Mouse (Mus musculus) forebrain, embryonic 11.5 days (tissue): Measurements from ENCODE around the gene Nrip2. TPM values are rescaled to one million over a fixed set of nuclear protein-coding genes. Genes with fewer than 3 reads are reported as not detected.
"Not testable (repeated sequence)": the region's sequence is repeated elsewhere in the genome, so short reads cannot be mapped to it uniquely, and the experiment has no call there.

ENCODE experiments used
- ATAC-seq: fragments of 200-750 bp; cut with Nextera tagmentation; replicated peaks from 2 replicates; pipeline ENCODE4 v1.8.0; 2017; ENCODE audit warnings: moderate TSS enrichment; ENCODE audit not compliant: low FRiP score
- DNase-seq: peaks from one replicate; pipeline ENCODE4 v3.0.0-alpha.2; 2017; ENCODE audit warnings: low spot score
- H3K27ac ChIP-seq: fragments of 300-500 bp; sonication (generic); 2 replicates; pipeline ENCODE4 v1.5.1; 2014; ENCODE audit warnings: low read depth, low read length
- H3K27me3 ChIP-seq: fragments of 300-500 bp; sonication (generic); 2 replicates; pipeline ENCODE4 v1.6.1; 2014; ENCODE audit warnings: mild to moderate bottlenecking, low read length, mixed read lengths; ENCODE audit not compliant: control insufficient read depth, insufficient read depth
- H3K36me3 ChIP-seq: fragments of 300-500 bp; sonication (generic); 2 replicates; pipeline ENCODE4 v1.6.1; 2014; ENCODE audit warnings: mild to moderate bottlenecking, low read length, moderate library complexity, mixed read lengths; ENCODE audit not compliant: control insufficient read depth, insufficient read depth
- H3K4me1 ChIP-seq: fragments of 300-500 bp; sonication (generic); replicated peaks from 2 replicates; pipeline ENCODE4 v1.6.1; 2014; ENCODE audit warnings: low read length, mixed read lengths; ENCODE audit not compliant: control insufficient read depth, insufficient read depth
- H3K4me2 ChIP-seq: fragments of 300-500 bp; sonication (generic); 2 replicates; pipeline ENCODE4 v1.6.1; 2014; ENCODE audit warnings: low read depth, mild to moderate bottlenecking, low read length, moderate library complexity, mixed read lengths; ENCODE audit not compliant: severe bottlenecking
- H3K4me3 ChIP-seq: fragments of 300-500 bp; sonication (generic); 2 replicates; pipeline ENCODE4 v1.5.1; 2014; ENCODE audit warnings: low read depth, low read length
- H3K9ac ChIP-seq: fragments of 300-500 bp; sonication (generic); 2 replicates; pipeline ENCODE4 v1.6.1; 2014; ENCODE audit warnings: low read length
- H3K9me3 ChIP-seq: fragments of 300-500 bp; sonication (generic); 2 replicates; pipeline ENCODE4 v1.6.1; 2016; ENCODE audit warnings: low read length, mixed read lengths; ENCODE audit not compliant: control insufficient read depth
- WGBS: fragments of 180-500 bp; shearing (Covaris S2); extraction: QIAGEN DNeasy Blood & Tissue Kit; methylation state at CpG from one replicate; pipeline ENCODE4 v1.1.7; 2014; 5-methylcytosine and 5-hydroxymethylcytosine counted together
- polyA plus RNA-seq: library from polyadenylated mRNA; unstranded; fragments of >200 nt; fragmentation: Nextera tagmentation; extraction: Ambion mirVana; gene quantifications from 2 replicates; pipeline ENCODE4 v1.2.1, GENCODE M21; 2014

The Nrip2 gene
- polyA plus RNA-seq, 1 experiment from 2014 or later: 2.7 TPM

DNA sequence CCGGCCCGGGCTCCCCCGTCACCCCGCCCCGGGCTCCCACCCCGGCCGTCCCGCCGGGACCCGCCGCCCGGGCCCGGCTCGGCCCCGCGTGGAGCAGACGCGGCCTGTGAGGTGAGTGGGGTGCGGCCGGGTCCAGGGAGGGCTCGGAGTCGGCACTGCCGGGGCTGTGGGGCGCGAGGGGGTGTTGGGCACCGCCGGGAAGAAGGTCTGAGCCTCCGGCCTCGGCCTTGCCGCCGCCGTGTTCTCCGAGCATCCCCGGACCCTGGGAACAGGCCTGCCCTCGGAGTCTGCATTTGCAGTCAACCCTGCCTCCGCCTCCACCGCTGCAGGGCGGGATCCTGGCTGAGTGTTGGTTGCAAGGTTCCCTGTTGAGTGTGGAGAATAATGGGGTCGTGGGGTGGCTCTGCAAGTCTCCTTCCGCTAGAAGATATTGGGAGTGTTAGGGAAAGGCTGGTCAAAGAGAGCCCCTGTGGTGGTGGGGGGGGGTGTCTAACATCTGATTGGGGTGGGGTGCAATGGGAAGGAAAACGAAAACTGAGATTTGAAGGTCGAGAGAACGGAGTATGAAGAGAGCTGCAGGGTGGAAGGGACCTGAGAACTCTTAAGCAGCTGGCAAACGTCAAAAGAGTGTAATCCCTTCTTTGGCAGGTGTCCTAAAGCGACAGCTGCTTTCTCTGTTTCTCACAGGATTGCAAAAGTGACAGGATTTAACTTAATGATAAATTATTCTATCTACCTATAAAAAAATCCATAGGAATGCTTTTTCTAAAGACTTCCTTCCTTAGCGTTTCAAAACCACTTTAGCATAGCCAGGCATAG, 35.9 kb upstream of the Nrip2 start:
- ATAC-seq (no peak; the same call in 1 of the 2 replicates), DNase-seq (no peak)
- Histone ChIP-seq H3K4me2 (peak overlapping the region; percentile 58), H3K36me3 (peaks cover 6% of the 10 kb centered on the region), H3K9me3 (no peaks in the 10 kb centered on the region), H3K9ac (peak overlapping the region; percentile 95), H3K27me3 (no peaks in the 10 kb centered on the region), H3K4me3 (peak overlapping the region; percentile 94), H3K4me1 (peaks cover 8% of the 10 kb centered on the region), H3K27ac (peak overlapping the region; percentile 91)
- WGBS: 2% methylated on average over 46 of the region's 46 CpGs

DNA sequence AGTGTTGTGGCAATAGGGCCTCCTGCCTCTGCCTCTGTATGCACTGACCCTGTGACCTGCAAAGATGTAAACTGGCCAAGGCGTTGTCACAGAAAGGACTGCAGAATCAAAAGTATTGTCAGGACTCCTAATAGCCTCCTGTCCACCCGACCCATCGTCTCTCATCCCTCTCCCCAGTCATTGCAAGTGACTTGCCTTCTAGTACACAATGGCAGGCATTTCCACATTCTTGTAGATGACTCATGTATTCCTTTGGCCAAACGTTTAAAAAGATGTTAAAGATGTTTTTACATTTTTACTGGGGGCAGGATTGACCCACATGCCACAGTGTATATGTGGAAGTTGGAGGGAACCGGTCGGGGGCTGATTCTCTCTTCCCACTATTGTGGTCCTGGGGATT, 34.4 kb upstream of the Nrip2 start:
- DNase-seq (no peak), ATAC-seq (no peak)
- Histone ChIP-seq H3K9ac (no peak overlapping the region; the same call in 1 of the 2 replicates), H3K9me3 (no peaks in the 10 kb centered on the region), H3K4me1 (peaks cover 8% of the 10 kb centered on the region), H3K36me3 (peaks cover 13% of the 10 kb centered on the region), H3K4me2 (0 out of 2 replicates have a peak overlapping the region, but pooled peaks have one; percentile 3), H3K27me3 (no peaks in the 10 kb centered on the region), H3K27ac (no peak overlapping the region), H3K4me3 (no peak overlapping the region)
- WGBS: 85% methylated on average over 6 of the region's 6 CpGs

DNA sequence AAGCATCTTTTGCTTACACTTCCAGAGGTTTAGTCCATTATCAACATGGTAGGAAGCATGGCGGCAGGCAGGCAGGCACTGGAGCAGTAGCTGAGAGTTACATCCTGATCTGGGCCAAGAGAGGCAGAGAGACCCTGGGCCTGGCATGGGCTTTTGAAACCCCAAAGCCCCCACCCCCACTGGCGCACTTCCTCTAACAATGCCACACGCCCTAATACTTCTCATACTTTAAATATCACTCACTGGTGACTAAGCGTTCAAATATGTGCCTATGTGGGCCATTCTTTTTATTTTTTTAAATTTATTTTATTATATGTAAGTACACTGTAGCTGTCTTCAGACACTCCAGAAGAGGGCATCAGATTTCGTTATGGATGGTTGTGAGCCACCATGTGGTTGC, 32.6 kb upstream of the Nrip2 start:
- ATAC-seq (no peak), DNase-seq (no peak)
- Histone ChIP-seq H3K9ac (no peak overlapping the region), H3K27ac (no peak overlapping the region), H3K27me3 (no peaks in the 10 kb centered on the region), H3K9me3 (no peaks in the 10 kb centered on the region), H3K4me2 (no peak overlapping the region), H3K4me3 (no peak overlapping the region), H3K4me1 (peaks cover 3% of the 10 kb centered on the region; the same call in 1 of the 2 replicates), H3K36me3 (peaks cover 25% of the 10 kb centered on the region)
- WGBS: 94% methylated on average over 5 of the region's 5 CpGs

- Histone ChIP-seq H3K27me3 (no peaks in the 10 kb centered on the region), H3K36me3 (peaks cover 45% of the 10 kb centered on the region), H3K9me3 (no peaks in the 10 kb centered on the region), H3K9ac (no peak overlapping the region), H3K4me2 (no peak overlapping the region), H3K4me1 (peaks cover 6% of the 10 kb centered on the region; the same call in 1 of the 2 replicates), H3K27ac (no peak overlapping the region), H3K4me3 (no peak overlapping the region)
- no peak for ATAC-seq
- DNase-seq: no peak
- WGBS: 94% methylated on average over 5 of the region's 5 CpGs
Measured at GRCm38 (mm10) chr6:128370040-128370439, 29.1 kb upstream of the Nrip2 start.

- 20% methylated on average over 6 of the region's 6 CpGs for WGBS
- H3K4me3 ChIP-seq: no peak within 1 kb of the TSS
- no peak within 1 kb of the TSS for H3K27ac ChIP-seq
- H3K4me2 ChIP-seq: no peak within 1 kb of the TSS
- DNase-seq (peak; percentile 64), ATAC-seq (peak; percentile 79)
- H3K4me1 ChIP-seq: peaks cover 7% of the 10 kb centered on the region; the same call in 1 of the 2 replicates
- H3K27me3 ChIP-seq: no peaks in the 10 kb centered on the region
- H3K9me3 ChIP-seq: no peaks in the 10 kb centered on the region
- H3K36me3 ChIP-seq: peaks cover 30% of the 10 kb centered on the region
- H3K9ac ChIP-seq: no peak within 1 kb of the TSS
Measured at GRCm38 (mm10) chr6:128375192-128375591, 23.9 kb upstream of the Nrip2 start, which contains the start of the genes Tex52 and Gm44596. Tex52 (plus strand) TSS chr6:128375456. Gm44596 (plus strand) TSS chr6:128375503.

DNA sequence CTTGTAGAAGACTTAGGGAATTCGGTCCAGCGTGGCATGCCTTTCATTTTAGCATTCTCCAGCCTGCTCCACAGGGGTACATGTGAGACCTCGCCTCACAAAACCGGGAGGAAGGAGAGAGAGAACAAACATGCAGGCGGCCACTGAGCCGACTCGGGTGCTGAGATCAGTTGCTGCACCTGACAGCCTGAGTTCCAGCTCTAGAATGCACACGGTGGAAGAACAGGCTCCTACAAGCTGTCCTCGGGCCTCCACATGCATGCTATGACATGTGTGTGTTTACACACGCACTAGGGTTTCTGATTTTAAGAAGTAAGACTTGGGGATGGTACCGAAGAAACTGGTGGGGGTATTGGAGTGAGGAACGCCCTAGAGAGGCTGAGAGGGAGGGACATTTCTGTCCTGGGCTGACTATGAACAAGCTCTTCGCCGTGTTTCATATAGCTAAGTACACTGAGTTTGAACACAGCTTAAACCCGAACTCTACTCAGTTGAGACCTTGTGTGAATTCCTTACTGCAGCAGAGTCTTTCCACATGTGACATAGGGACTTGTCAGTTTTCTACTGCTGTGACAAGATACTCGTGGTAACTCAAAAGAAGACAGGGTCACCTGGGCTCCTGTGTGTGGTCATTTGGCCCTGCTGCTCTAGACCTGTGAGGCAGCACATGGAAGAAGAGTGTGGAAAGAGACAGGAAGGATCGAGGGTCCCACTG, 22.6 kb upstream of the Nrip2 start:
- DNase-seq (no peak), ATAC-seq (no peak)
- H3K27me3 ChIP-seq: no peaks in the 10 kb centered on the region
- no peak overlapping the region for H3K4me2 ChIP-seq
- H3K9ac ChIP-seq: no peak overlapping the region
- no peak overlapping the region for H3K4me3 ChIP-seq
- H3K36me3 ChIP-seq: peaks cover 19% of the 10 kb centered on the region
- WGBS: 92% methylated on average over 17 of the region's 17 CpGs
- H3K4me1 ChIP-seq: peaks cover 7% of the 10 kb centered on the region; the same call in 1 of the 2 replicates
- H3K27ac ChIP-seq: no peak overlapping the region
- no peaks in the 10 kb centered on the region for H3K9me3 ChIP-seq

DNA sequence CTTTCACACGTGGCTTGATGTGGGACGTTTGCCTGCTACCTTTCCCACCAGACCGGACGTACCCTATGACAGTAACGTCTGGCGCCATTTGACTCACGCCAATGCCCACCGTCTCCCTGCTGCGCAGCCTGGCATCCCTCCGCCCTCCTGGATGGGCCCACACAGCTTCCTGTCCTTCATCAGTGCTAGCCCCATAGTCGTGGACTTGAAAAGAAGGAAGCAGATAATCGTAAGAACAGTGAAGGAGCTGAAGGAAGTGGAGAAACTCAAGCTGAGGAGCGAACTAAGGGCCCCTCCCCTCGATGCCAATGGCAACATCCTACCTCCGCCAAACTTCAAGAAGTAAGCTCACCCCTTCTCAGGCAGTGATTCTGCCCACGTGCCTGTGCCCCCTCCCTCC, 19.5 kb upstream of the Nrip2 start:
- Histone ChIP-seq H3K4me2 (no peak overlapping the region), H3K36me3 (no peaks in the 10 kb centered on the region; the same call in 1 of the 2 replicates), H3K4me1 (peaks cover 6% of the 10 kb centered on the region; the same call in 1 of the 2 replicates), H3K4me3 (no peak overlapping the region), H3K9ac (no peak overlapping the region), H3K27me3 (no peaks in the 10 kb centered on the region), H3K27ac (no peak overlapping the region), H3K9me3 (no peaks in the 10 kb centered on the region)
- WGBS: 86% methylated on average over 16 of the region's 16 CpGs
- ATAC-seq: no peak
- no peak for DNase-seq

DNA sequence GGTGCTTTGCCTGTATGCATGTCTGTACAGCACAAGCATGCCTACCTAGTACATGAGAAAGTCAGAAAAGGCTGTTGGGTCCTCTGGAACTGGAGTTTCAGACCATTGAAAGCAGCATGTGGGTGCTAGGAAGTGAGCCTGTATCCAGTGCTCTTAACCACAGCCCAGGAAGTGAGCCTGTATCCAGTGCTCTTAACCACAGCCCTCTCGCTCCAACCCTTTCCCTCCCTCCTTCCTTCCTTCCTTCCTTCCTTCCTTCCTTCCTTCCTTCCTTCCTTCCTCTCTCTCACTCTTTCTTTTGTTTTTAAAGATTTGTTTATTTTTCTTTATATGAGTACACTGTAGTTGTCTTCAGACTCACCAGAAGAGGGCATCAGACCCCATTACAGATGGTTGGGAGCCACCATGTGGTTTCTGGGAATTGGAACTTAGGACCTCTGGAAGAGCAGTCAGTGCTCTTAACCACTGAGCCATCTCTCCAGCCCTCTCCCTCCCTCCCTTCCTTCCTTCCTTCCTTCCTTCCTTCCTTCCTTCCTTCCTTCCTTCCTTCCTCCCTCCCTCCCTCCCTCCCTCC, 18.4 kb upstream of the Nrip2 start:
- H3K27ac ChIP-seq, ATAC-seq, H3K4me3 ChIP-seq, H3K27me3 ChIP-seq, H3K4me1 ChIP-seq, DNase-seq, H3K36me3 ChIP-seq, H3K9me3 ChIP-seq, H3K9ac ChIP-seq, H3K4me2 ChIP-seq: not testable (repeated sequence)
- WGBS: 80% methylated on average over 1 of the region's 1 CpGs
